Mouse (Mus musculus): ENCODE measurements around the gene Ccr9.

- TF ChIP-seq CTCF (IDR thresholded peaks at IDR 0.05; ENCODE audit: borderline replicate concordance, insufficient read depth, low read depth, low read length) (no peak), POLR2A (IDR thresholded peaks at IDR 0.05; ENCODE audit: borderline replicate concordance, insufficient read depth, low read length) (no peak)
Observed at GRCm38 (mm10) chr9:123757326-123757725, 79.1 kb downstream of the Ccr9 start.

All from cerebellum, adult 2 months (tissue).